Mouse (Mus musculus) left cerebral cortex, postnatal 10 days (tissue): ENCODE data around the gene Hist2h2ab. TPM values are rescaled to one million over a fixed set of nuclear protein-coding genes. Genes with fewer than 3 reads are reported as not detected.
A peak's percentile ranks its signal among the peaks of the same experiment; 100 is the strongest.
"Not testable (repeated sequence)": the region's sequence is repeated elsewhere in the genome, so short reads cannot be mapped to it uniquely, and the experiment has no call there.

Experiments used
- DNase-seq, 2 experiments: peaks; one replicate each; pipeline ENCODE4 v3.0.0; 2021 to 2022; ENCODE audit warnings: low spot score in 2 of 2, mixed read lengths in 1 of 2; ENCODE audit errors: extremely low spot score in 1 of 2
- intact Hi-C: fragments of 180-260 bp; cut with DNase I; formaldehyde crosslinking; loops from one replicate; pipeline ENCODE4 v1.15.1; 2025
- total RNA-seq, 2 experiments: library from RNA; stranded (reverse); gene quantifications; 2 replicates each; pipeline ENCODE4 v1.2.3; 2021

Gene Hist2h2ab
- total RNA-seq, 2 experiments from 2014 or later: 13.8 to 16.7 TPM

DNA sequence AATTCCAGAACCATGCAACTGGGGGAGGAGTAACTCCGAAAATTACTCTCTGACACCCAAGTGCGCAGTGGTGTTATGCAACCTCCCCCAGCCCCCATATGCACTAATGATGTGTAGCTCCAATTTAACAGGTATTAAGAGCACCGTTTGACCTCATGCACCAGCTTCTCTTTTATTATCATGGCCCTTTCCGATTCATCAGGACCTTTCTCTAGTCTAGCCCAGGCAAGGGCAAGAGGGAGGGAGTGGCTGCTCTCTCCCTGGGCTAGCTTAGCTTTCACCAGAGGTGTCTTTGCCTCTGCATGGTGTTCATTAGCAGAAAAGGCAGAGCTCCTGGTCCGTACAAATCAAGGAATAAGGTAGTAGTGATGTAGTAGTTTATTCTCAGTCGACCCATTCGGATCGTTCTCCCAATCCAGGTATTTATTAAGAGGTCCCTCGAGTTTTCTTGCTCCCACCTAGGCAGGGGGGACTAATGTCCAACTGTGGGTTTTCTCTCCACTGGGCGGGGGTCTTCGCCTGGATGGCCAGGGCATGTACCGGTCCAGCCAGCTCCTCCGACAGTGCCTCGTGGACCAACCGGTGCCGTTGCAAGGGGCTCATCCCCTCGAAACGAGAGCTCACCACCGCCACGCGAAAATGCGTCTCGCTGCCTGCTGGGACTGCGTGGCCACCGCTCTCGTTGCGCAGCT lies 23.1 kb upstream of the Hist2h2ab start:
- intact Hi-C loops: no loop called here
- DNase-seq: no peak

- intact Hi-C loops: no loop called here
- peak; percentile 91 to 92 for DNase-seq
These were observed 22.4 kb upstream of the Hist2h2ab start for GRCm38 (mm10) chr3:96197129-96197749.

- no peak for DNase-seq
These were observed 21.5 kb upstream of the Hist2h2ab start for GRCm38 (mm10) chr3:96198181-96198580.

DNA sequence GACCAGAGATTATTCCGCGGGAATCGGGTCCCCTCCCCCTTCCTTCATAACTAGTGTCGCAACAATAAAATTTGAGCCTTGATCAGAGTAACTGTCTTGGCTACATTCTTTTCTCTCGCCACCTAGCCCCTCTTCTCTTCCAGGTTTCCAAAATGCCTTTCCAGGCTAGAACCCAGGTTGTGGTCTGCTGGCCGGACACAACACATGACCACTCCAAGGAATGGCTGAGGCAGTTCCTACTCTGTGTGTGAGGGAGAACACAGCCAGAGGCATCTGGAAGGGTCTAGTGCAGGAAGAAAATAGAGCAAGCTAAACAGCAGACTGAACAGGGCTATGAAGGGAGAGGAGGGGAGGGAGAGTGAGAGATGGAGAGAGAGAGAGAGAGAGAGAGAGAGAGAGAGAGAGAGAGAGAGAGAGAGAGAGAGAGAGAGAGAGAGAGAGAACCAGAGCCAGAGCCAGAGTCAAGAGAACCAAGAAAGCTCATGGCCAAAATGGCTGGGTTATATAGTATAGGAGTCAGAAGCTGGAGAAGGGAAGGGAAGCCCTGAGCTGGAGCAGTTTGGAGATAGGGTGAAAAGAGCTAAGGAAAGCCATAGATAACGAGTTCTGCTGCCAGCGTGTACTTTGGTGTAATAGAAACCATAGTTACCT lies 20.9 kb upstream of the Hist2h2ab start:
- DNase-seq, intact Hi-C loops: not testable (repeated sequence)

More at GRCm38 (mm10) chr3:96198181-96198580, 21.5 kb upstream of the Hist2h2ab start:
- intact Hi-C loops: no loop called here

DNA sequence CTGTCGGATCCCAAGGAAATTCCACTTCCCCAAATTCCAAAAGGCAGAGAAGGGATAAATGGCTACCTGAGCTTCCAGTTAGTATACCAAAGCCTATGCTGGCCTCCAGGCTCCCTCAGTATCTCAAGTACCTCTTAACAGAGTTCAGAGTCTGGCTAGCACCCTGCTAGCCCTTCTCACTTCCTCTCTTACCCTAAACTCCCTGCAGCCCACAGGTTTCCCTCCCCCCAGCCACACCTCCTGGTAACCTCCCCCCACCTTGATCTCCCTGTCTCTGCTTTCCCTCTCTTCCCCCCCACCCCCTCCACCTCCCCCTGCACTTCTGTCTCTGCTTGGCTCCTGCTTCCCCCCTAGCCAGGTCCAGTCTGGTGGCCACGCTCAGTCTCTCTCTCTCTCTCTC lies 19.9 kb upstream of the Hist2h2ab start:
- intact Hi-C loops: no loop called here
- peak in 1 of 2 experiments; percentile 13 for DNase-seq

DNA sequence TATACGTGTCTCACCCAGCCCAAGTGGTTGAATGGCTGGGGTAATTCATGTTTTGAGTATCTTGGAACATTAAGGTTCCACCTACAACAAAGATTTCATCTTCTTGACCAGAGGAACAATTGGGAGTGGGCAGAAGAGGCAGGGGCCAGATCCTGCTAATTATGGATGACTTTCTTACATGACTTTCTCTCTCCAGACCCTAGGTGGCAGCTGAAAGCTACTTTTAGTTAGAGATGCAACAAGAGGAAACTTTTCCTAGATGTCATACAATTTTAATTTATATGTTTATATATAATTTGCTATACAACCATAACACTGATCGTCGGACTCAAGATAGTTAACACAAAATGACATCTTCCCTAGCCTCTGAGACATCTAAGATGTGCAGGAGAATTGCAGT lies 11.8 kb upstream of the Hist2h2ab start:
- intact Hi-C loops: no loop called here
- no peak for DNase-seq

GRCm38 (mm10) chr3:96209242-96209641 lies 10.4 kb upstream of the Hist2h2ab start:
- intact Hi-C loops: no loop called here
- peak in 1 of 2 experiments; percentile 43 for DNase-seq

GRCm38 (mm10) chr3:96219191-96219641 lies 449 bp upstream of the Hist2h2ab start:
- intact Hi-C loops: no loop called here
- no peak for DNase-seq

DNA sequence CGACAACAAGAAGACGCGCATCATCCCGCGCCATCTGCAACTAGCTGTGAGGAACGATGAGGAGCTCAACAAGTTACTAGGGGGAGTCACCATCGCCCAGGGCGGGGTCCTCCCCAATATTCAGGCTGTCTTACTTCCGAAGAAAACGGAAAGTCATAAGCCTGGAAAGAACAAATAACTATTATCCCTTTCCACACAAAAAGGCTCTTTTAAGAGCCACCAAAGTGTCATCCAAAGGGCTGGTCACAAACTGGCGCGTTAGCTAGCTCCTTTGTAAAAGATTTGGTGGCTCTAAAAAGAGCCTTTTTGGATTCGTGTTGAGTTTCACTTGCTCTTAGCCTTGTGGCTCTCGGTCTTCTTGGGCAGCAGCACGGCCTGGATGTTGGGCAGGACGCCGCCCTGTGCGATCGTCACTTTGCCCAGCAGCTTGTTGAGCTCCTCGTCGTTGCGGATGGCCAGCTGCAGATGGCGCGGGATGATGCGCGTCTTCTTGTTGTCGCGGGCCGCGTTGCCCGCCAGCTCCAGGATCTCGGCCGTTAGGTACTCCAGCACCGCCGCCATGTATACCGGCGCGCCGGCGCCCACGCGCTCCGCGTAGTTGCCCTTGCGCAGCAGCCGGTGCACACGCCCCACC lies 583 bp downstream of the Hist2h2ab start:
- DNase-seq: peak in 1 of 2 experiments; percentile 57
- intact Hi-C loops: loop anchor here (10.0 kb wide), 1 partner anchor 255 kb away; no protein-coding TSS in a partner anchor

- DNase-seq: peak; percentile 83 to 89
- intact Hi-C loops: loop anchor here (10.0 kb wide), 1 partner anchor 256 kb away; no protein-coding TSS in a partner anchor
These were observed 1.3 kb downstream of the Hist2h2ab start, which contains the start of the genes Hist2h2ac and Hist2h2be for GRCm38 (mm10) chr3:96220765-96221639. TSS of gene Hist2h2ac (minus strand) at chr3:96220880. TSS of gene Hist2h2be (plus strand) at chr3:96221119.

DNA sequence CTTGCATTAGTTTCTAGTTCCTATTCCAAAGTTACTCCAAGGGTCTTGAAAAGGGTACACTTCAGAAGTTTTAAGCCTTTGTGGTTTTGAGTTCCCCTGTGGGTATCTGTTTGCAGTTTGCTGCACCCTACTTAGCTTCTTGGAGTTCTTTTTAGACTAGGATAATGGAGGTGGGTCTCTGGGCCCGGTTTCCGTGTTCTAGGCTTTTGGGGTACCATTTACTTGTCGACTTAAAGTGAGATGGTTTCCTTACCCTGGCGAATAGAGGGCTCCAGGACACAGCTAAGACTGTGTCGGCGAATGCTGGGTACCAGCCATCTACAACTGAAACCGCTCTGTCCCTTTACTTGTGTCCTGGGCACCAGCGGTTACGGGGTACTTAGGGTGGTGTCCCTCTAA lies 2.0 kb downstream of the Hist2h2ab start:
- intact Hi-C loops: loop anchor here (10.0 kb wide), 1 partner anchor 257 kb away; no protein-coding TSS in a partner anchor
- no peak for DNase-seq

- intact Hi-C loops: loop anchor here (10.0 kb wide), 1 partner anchor 258 kb away; no protein-coding TSS in a partner anchor
- no peak for DNase-seq
These were observed 3.1 kb downstream of the Hist2h2ab start for GRCm38 (mm10) chr3:96222774-96223173.

- intact Hi-C loops: loop anchor here (10.0 kb wide), 1 partner anchor 261 kb away; no protein-coding TSS in a partner anchor
- DNase-seq: no peak
These were observed 5.8 kb downstream of the Hist2h2ab start for GRCm38 (mm10) chr3:96225421-96225820.

DNA sequence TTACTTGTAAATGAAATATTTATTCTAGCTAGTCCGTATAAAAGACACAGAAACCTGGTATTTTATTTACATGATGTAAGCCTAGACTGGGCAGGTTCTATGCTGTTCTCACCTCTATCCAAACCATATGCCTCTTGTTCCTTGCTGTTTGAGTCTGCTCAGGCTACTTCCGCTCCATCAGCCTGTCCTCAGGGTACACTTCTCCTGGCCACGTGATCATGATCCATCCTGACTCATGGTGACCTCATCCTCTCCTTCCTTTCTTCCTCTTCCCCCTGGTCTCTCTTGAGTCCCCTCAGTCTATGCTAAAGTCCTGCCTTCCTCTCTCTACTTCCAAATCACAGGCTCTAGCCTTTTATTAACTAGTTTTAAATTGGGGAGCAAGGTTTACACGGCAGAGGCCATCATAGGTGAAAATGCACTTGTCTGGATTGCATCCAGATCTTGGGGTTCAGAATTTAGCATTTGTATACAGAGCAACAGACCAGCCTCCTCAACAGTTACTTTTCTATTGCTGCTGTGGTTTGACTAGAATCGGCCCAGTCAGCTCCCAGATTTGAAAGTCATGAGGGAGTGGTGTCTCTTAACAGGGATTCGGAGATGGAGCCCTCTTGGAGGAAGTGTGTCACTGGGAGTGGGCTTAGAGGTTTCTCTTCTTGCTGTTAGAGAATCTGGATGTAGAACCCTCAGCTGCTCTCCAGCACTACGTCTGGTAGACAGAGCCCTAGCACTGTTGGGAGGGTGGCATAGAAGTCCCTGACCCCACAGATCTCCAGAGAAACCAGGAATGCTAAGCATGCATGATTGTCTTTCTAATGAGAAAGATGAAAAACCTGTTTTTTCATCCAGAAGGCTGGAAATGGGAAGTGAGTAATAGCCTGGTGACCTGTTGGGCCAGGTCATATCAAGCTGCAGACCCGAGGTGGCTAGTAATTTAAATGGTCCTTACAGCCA lies 7.3 kb downstream of the Hist2h2ab start:
- no peak for DNase-seq
- intact Hi-C loops: loop anchor here (10.0 kb wide), 1 partner anchor 262 kb away; no protein-coding TSS in a partner anchor

DNA sequence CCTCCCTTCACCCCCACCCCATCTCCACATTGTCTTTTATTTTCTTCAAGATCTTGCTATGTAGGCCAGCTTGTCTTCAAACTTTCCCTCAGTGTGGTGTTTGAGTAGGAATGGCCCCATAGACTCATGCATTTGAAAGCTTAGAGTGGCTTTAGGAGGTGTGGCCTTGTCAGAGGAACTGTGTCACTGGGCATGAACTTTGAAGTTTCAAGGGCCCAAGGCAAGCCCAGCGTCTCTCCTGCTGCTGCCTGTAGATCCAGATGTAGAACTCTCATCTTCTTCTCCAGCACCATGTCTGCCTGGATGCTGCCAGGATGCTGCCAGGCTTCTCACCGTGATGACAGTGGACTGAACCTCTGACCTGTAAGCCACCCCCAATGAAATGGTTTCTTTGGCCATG lies 9.2 kb downstream of the Hist2h2ab start:
- intact Hi-C loops: loop anchor here (10.0 kb wide), 1 partner anchor 264 kb away; no protein-coding TSS in a partner anchor
- DNase-seq: no peak

DNA sequence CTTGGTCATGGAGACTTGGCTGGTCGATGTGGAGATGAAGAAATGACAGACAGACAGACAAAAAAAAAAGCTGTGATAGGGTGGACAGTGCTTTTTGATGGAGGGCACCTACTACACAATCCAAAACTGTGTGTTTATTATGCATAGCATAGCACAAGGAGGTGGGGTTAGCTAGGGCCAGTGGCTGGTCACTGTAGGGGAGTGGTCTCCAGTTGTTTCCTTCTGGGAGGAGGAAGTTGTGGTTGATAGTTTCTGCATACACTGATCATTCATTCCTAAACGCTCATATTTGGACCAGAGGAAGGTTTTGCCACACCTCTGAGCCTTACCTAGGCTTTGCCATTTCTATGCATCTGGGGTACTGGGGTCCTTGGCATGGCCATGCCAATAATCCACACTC lies 10.7 kb downstream of the Hist2h2ab start:
- intact Hi-C loops: no loop called here

More for the DNA sequence above, 10.7 kb downstream of the Hist2h2ab start:
- no peak for DNase-seq
